Mouse (Mus musculus): ENCODE results near the gene Rbms3. TPM values are rescaled to one million over a fixed set of nuclear protein-coding genes. Genes with fewer than 3 reads are reported as not detected.
A peak's percentile ranks its signal among the peaks of the same experiment; 100 is the strongest.

Gene Rbms3
- polyA plus RNA-seq, 1 experiment from 2014 or later, result 80.5 TPM

GRCm38 (mm10) chr9:117298991-117299390, 330.7 kb downstream of the Rbms3 start:
- ATAC-seq (ENCODE audit: low FRiP score, low read depth), result no peak
- Histone ChIP-seq H3K9ac (no peak overlapping the region), H3K4me1 (replicated peaks) (peaks cover 7% of the 10 kb centered on the region), H3K27ac (replicated peaks) (no peak overlapping the region), H3K36me3 (no peaks in the 10 kb centered on the region), H3K4me3 (no peak overlapping the region), H3K9me3 (no peaks in the 10 kb centered on the region), H3K4me2 (no peak overlapping the region), H3K27me3 (no peaks in the 10 kb centered on the region)
- WGBS, result 54% methylated on average over 7 of the region's 7 CpGs

GRCm38 (mm10) chr9:117297662-117298531, 331.8 kb downstream of the Rbms3 start:
- 44% methylated on average over 15 of the region's 15 CpGs for WGBS
- Histone ChIP-seq H3K9ac (no peak overlapping the region), H3K4me2 (no peak overlapping the region), H3K4me1 (replicated peaks) (peaks cover 7% of the 10 kb centered on the region), H3K36me3 (no peaks in the 10 kb centered on the region), H3K27me3 (no peaks in the 10 kb centered on the region), H3K4me3 (no peak overlapping the region), H3K27ac (replicated peaks) (peak overlapping the region; percentile 31; the same call in 1 of the 2 replicates), H3K9me3 (no peaks in the 10 kb centered on the region)
- ATAC-seq (ENCODE audit: low FRiP score, low read depth), result no peak

GRCm38 (mm10) chr9:117291066-117291850, 338.5 kb downstream of the Rbms3 start:
- Histone ChIP-seq H3K36me3 (no peaks in the 10 kb centered on the region), H3K4me1 (replicated peaks) (no peaks in the 10 kb centered on the region), H3K27me3 (no peaks in the 10 kb centered on the region), H3K4me3 (no peak overlapping the region), H3K4me2 (no peak overlapping the region), H3K27ac (replicated peaks) (no peak overlapping the region), H3K9me3 (no peaks in the 10 kb centered on the region), H3K9ac (no peak overlapping the region)
- WGBS, result 76% methylated on average over 15 of the region's 15 CpGs
- ATAC-seq (ENCODE audit: low FRiP score, low read depth), result no peak

- Histone ChIP-seq H3K4me1 (replicated peaks) (no peaks in the 10 kb centered on the region), H3K9ac (no peak overlapping the region), H3K36me3 (no peaks in the 10 kb centered on the region), H3K9me3 (no peaks in the 10 kb centered on the region), H3K27ac (replicated peaks) (no peak overlapping the region), H3K4me2 (no peak overlapping the region), H3K27me3 (no peaks in the 10 kb centered on the region), H3K4me3 (no peak overlapping the region)
- WGBS, result 77% methylated on average over 12 of the region's 12 CpGs
- no peak for ATAC-seq (ENCODE audit: low FRiP score, low read depth)
Measured at GRCm38 (mm10) chr9:117274846-117275245, 354.9 kb downstream of the Rbms3 start.

- no peak overlapping the region for H3K27ac ChIP-seq (replicated peaks)
- no peaks in the 10 kb centered on the region for H3K36me3 ChIP-seq
- H3K9ac ChIP-seq, result no peak overlapping the region
- no peaks in the 10 kb centered on the region for H3K4me1 ChIP-seq (replicated peaks)
- H3K9me3 ChIP-seq, result no peaks in the 10 kb centered on the region
- no peaks in the 10 kb centered on the region for H3K27me3 ChIP-seq
- 90% methylated on average over 5 of the region's 5 CpGs for WGBS
- H3K4me2 ChIP-seq, result no peak overlapping the region
- no peak for ATAC-seq (ENCODE audit: low FRiP score, low read depth)
- no peak overlapping the region for H3K4me3 ChIP-seq
Measured at GRCm38 (mm10) chr9:117259614-117260013, 370.1 kb downstream of the Rbms3 start.

- H3K4me3 ChIP-seq, result peak overlapping the region; percentile 47
- H3K9me3 ChIP-seq, result no peaks in the 10 kb centered on the region
- H3K27ac ChIP-seq (replicated peaks), result peak overlapping the region; percentile 74
- 23% methylated on average over 11 of the region's 11 CpGs for WGBS
- H3K4me2 ChIP-seq, result peak overlapping the region; percentile 56
- H3K4me1 ChIP-seq (replicated peaks), result peaks cover 40% of the 10 kb centered on the region
- H3K27me3 ChIP-seq, result no peaks in the 10 kb centered on the region
- H3K9ac ChIP-seq, result peak overlapping the region; percentile 45; the same call in 1 of the 2 replicates
- no peak for ATAC-seq (ENCODE audit: low FRiP score, low read depth)
- no peaks in the 10 kb centered on the region for H3K36me3 ChIP-seq
Measured at GRCm38 (mm10) chr9:117253361-117253760, 376.4 kb downstream of the Rbms3 start.

- H3K4me2 ChIP-seq, result peak overlapping the region; percentile 56
- no peaks in the 10 kb centered on the region for H3K27me3 ChIP-seq
- peak; percentile 71 for ATAC-seq (ENCODE audit: low FRiP score, low read depth)
- H3K4me3 ChIP-seq, result peak overlapping the region; percentile 47
- H3K27ac ChIP-seq (replicated peaks), result peak overlapping the region; percentile 74
- peak overlapping the region; percentile 45 for H3K9ac ChIP-seq
- peaks cover 47% of the 10 kb centered on the region for H3K4me1 ChIP-seq (replicated peaks)
- no peaks in the 10 kb centered on the region for H3K9me3 ChIP-seq
- 1% methylated on average over 10 of the region's 10 CpGs for WGBS
- H3K36me3 ChIP-seq, result no peaks in the 10 kb centered on the region
Measured at GRCm38 (mm10) chr9:117252411-117252861, 377.3 kb downstream of the Rbms3 start.

GRCm38 (mm10) chr9:117251521-117252368, 378.0 kb downstream of the Rbms3 start:
- Histone ChIP-seq H3K9ac (peak overlapping the region; percentile 45), H3K27me3 (no peaks in the 10 kb centered on the region), H3K4me2 (peak overlapping the region; percentile 56), H3K27ac (replicated peaks) (peak overlapping the region; percentile 74), H3K4me1 (replicated peaks) (peaks cover 54% of the 10 kb centered on the region), H3K9me3 (no peaks in the 10 kb centered on the region), H3K36me3 (no peaks in the 10 kb centered on the region), H3K4me3 (peak overlapping the region; percentile 47)
- peak; percentile 72 for ATAC-seq (ENCODE audit: low FRiP score, low read depth)
- whole genome bisulfite sequencing, result under 1% methylated on average over 29 of the region's 29 CpGs

GRCm38 (mm10) chr9:117250831-117251165, 378.9 kb downstream of the Rbms3 start:
- Histone ChIP-seq H3K4me2 (peak overlapping the region; percentile 56), H3K9ac (peak overlapping the region; percentile 45), H3K9me3 (no peaks in the 10 kb centered on the region), H3K27ac (replicated peaks) (peak overlapping the region; percentile 74), H3K27me3 (no peaks in the 10 kb centered on the region), H3K4me1 (replicated peaks) (peaks cover 63% of the 10 kb centered on the region), H3K4me3 (peak overlapping the region; percentile 47), H3K36me3 (no peaks in the 10 kb centered on the region)
- ATAC-seq (ENCODE audit: low FRiP score, low read depth), result no peak
- 4% methylated on average over 2 of the region's 2 CpGs for WGBS

GRCm38 (mm10) chr9:117250036-117250830, 379.5 kb downstream of the Rbms3 start:
- 24% methylated on average over 13 of the region's 13 CpGs for WGBS
- Histone ChIP-seq H3K9ac (peak overlapping the region; percentile 45), H3K4me2 (peak overlapping the region; percentile 56), H3K4me1 (replicated peaks) (peaks cover 67% of the 10 kb centered on the region), H3K27me3 (no peaks in the 10 kb centered on the region), H3K4me3 (peak overlapping the region; percentile 47), H3K36me3 (no peaks in the 10 kb centered on the region), H3K27ac (replicated peaks) (peak overlapping the region; percentile 74), H3K9me3 (no peaks in the 10 kb centered on the region)
- ATAC-seq (ENCODE audit: low FRiP score, low read depth), result no peak
